Mouse (Mus musculus) adrenal gland, postnatal 36 days (tissue): ENCODE measurements around the gene Sspn. TPM values are rescaled to one million over a fixed set of nuclear protein-coding genes. Genes with fewer than 3 reads are reported as not detected.
A peak's percentile ranks its signal among the peaks of the same experiment; 100 is the strongest.

ENCODE experiments used
- DNase-seq, 2 experiments: peaks; one replicate each; pipeline ENCODE4 v3.0.0; 2021; ENCODE audit warnings: mixed read lengths in 1 of 2
- total RNA-seq, 2 experiments: library from RNA; stranded (reverse); gene quantifications; 2 replicates each; pipeline ENCODE4 v1.2.3; 2021

The Sspn gene
- total RNA-seq, 2 experiments from 2014 or later, result 10.5 to 18.1 TPM

GRCm38 (mm10) chr6:145973356-145973755 is 41.9 kb downstream of the Sspn start:
- DNase-seq, result no peak

- DNase-seq, result peak; percentile 51 to 59
Observed at GRCm38 (mm10) chr6:145974766-145975165, 43.3 kb downstream of the Sspn start.

- peak; percentile 43 to 54 for DNase-seq
Observed at GRCm38 (mm10) chr6:145977344-145977743, 45.9 kb downstream of the Sspn start.

- peak; percentile 40 to 43 for DNase-seq
Observed at GRCm38 (mm10) chr6:145977771-145978450, 46.5 kb downstream of the Sspn start.

- DNase-seq, result no peak
Observed at GRCm38 (mm10) chr6:145981074-145981473, 49.6 kb downstream of the Sspn start.

- DNase-seq, result no peak
Observed at GRCm38 (mm10) chr6:145982335-145982734, 50.9 kb downstream of the Sspn start.

GRCm38 (mm10) chr6:145990578-145990977 is 59.1 kb downstream of the Sspn start:
- DNase-seq, result no peak

GRCm38 (mm10) chr6:145992526-145992925 is 61.1 kb downstream of the Sspn start:
- no peak for DNase-seq

GRCm38 (mm10) chr6:145992985-145993384 is 61.5 kb downstream of the Sspn start:
- DNase-seq, result peak in 1 of 2 experiments; percentile 44

- peak; percentile 70 to 72 for DNase-seq
Observed at GRCm38 (mm10) chr6:145998314-145999007, 67.0 kb downstream of the Sspn start.

GRCm38 (mm10) chr6:146000767-146001166 is 69.3 kb downstream of the Sspn start:
- no peak for DNase-seq

GRCm38 (mm10) chr6:146001396-146002191 is 70.2 kb downstream of the Sspn start:
- no peak for DNase-seq

- peak; percentile 46 to 66 for DNase-seq
Observed at GRCm38 (mm10) chr6:146004174-146004601, 72.7 kb downstream of the Sspn start.

- DNase-seq, result no peak
Observed at GRCm38 (mm10) chr6:146005129-146005886, 73.9 kb downstream of the Sspn start.

- no peak for DNase-seq
Observed at GRCm38 (mm10) chr6:146005935-146006564, 74.6 kb downstream of the Sspn start.

- DNase-seq, result no peak
Observed at GRCm38 (mm10) chr6:146006753-146007152, 75.3 kb downstream of the Sspn start.

GRCm38 (mm10) chr6:146008450-146008981 is 77.1 kb downstream of the Sspn start:
- peak in 1 of 2 experiments; percentile 29 for DNase-seq

GRCm38 (mm10) chr6:146009163-146009915 is 77.9 kb downstream of the Sspn start:
- DNase-seq, result no peak

GRCm38 (mm10) chr6:146010093-146010764 is 78.8 kb downstream of the Sspn start:
- DNase-seq, result peak; percentile 66 to 75

- DNase-seq, result no peak
Observed at GRCm38 (mm10) chr6:146014312-146014711, 82.9 kb downstream of the Sspn start.
